Mouse (Mus musculus) C2C12 (cell line): ENCODE measurements at regions not wholly inside any gene's neighbourhood (a gene's known extent, or its start where the extent isn't known, plus 50 kb on each side); places are given as distances from the start of the nearest gene placed in this dataset.

Experiments used
- CTCF ChIP-seq: IDR thresholded peaks from one replicate; pipeline ENCODE4 v1.5.1; 2011; ENCODE audit not compliant: control insufficient read depth, insufficient read depth, insufficient read length
- MAX ChIP-seq: IDR thresholded peaks from one replicate; pipeline ENCODE4 v1.6.1; 2011; ENCODE audit warnings: mild to moderate bottlenecking, control low read depth
- MYOD1 ChIP-seq: IDR thresholded peaks from one replicate; pipeline ENCODE4 v1.6.1; 2011; ENCODE audit warnings: low read depth; ENCODE audit not compliant: control insufficient read depth, insufficient read length
- MYOG ChIP-seq: IDR thresholded peaks from one replicate; pipeline ENCODE4 v1.6.1; 2011; ENCODE audit not compliant: control insufficient read depth, insufficient read length; ENCODE audit errors: extremely low read depth
- USF1 ChIP-seq: IDR thresholded peaks from one replicate; pipeline ENCODE4 v1.6.1; 2011; ENCODE audit warnings: low read depth, mild to moderate bottlenecking, control low read depth, moderate library complexity

DNA sequence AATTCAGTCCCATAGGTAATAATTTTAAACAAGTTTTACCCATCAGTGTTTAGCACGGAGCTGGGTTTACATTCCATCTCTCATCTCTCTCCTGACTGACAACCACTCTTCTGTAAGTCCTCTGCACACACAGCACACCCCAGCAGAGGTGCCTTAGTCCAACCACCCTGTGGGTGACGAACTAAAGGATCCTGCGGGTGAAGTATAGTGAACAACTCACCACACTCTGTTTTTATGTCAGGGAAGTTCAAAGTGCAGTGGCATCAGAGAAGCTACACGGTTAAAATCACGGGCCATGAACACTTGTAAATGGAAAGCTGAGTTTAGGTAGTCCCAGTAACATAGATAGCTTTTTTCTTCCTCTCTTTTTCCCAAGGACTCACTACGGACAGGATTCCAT lies 157.1 kb downstream of the Dyrk2 start:
- TF ChIP-seq CTCF (no peak), MYOD1 (no peak), MYOG (no peak), MAX (no peak), USF1 (no peak)
